Mouse (Mus musculus): ENCODE results near the gene Vapa. TPM values are rescaled to one million over a fixed set of nuclear protein-coding genes. Genes with fewer than 3 reads are reported as not detected.

The Vapa gene
- polyA plus RNA-seq, 1 experiment = 3.7 TPM

GRCm38 (mm10) chr17:65562761-65563160, 50.6 kb downstream of the Vapa start:
- TF ChIP-seq TAL1 (IDR thresholded peaks at IDR 0.05; ENCODE audit: low read length) (no peak), GATA1 (IDR thresholded peaks at IDR 0.05; ENCODE audit: low read length) (no peak)
- H3K4me1 ChIP-seq (ENCODE audit: control insufficient read depth) = peaks cover 14% of the 10 kb centered on the region

GRCm38 (mm10) chr17:65561361-65562015, 51.9 kb downstream of the Vapa start:
- no peaks in the 10 kb centered on the region for H3K36me3 ChIP-seq (ENCODE audit: control insufficient read depth)
- TF ChIP-seq TAL1 (IDR thresholded peaks at IDR 0.05; ENCODE audit: low read length) (no peak), GATA1 (IDR thresholded peaks at IDR 0.05; ENCODE audit: low read length) (no peak)
- H3K27me3 ChIP-seq (ENCODE audit: control insufficient read depth) = no peaks in the 10 kb centered on the region

More at GRCm38 (mm10) chr17:65562761-65563160, 50.6 kb downstream of the Vapa start:
- Histone ChIP-seq H3K36me3 (ENCODE audit: control insufficient read depth) (no peaks in the 10 kb centered on the region), H3K27me3 (ENCODE audit: control insufficient read depth) (no peaks in the 10 kb centered on the region), H3K4me3 (replicated peaks) (no peak overlapping the region), H3K9me3 (ENCODE audit: control insufficient read depth, low read length) (no peaks in the 10 kb centered on the region)

GRCm38 (mm10) chr17:65559273-65559672, 54.1 kb downstream of the Vapa start:
- no peak for TF ChIP-seq GATA1 (IDR thresholded peaks at IDR 0.05; ENCODE audit: low read length)
- H3K9me3 ChIP-seq (ENCODE audit: control insufficient read depth, low read length) = no peaks in the 10 kb centered on the region
- no peaks in the 10 kb centered on the region for H3K36me3 ChIP-seq (ENCODE audit: control insufficient read depth)
- peaks cover 32% of the 10 kb centered on the region for H3K4me1 ChIP-seq (ENCODE audit: control insufficient read depth)
- H3K27me3 ChIP-seq (ENCODE audit: control insufficient read depth) = no peaks in the 10 kb centered on the region
- H3K4me3 ChIP-seq (replicated peaks) = no peak overlapping the region

More at GRCm38 (mm10) chr17:65561361-65562015, 51.9 kb downstream of the Vapa start:
- no peaks in the 10 kb centered on the region for H3K9me3 ChIP-seq (ENCODE audit: control insufficient read depth, low read length)
- no peak overlapping the region for H3K4me3 ChIP-seq (replicated peaks)
- H3K4me1 ChIP-seq (ENCODE audit: control insufficient read depth) = peaks cover 27% of the 10 kb centered on the region

- Histone ChIP-seq H3K4me1 (ENCODE audit: control insufficient read depth) (peaks cover 32% of the 10 kb centered on the region), H3K9me3 (ENCODE audit: control insufficient read depth, low read length) (no peaks in the 10 kb centered on the region), H3K36me3 (ENCODE audit: control insufficient read depth) (no peaks in the 10 kb centered on the region), H3K27me3 (ENCODE audit: control insufficient read depth) (no peaks in the 10 kb centered on the region), H3K4me3 (replicated peaks) (no peak overlapping the region)
- no peak for TF ChIP-seq GATA1 (IDR thresholded peaks at IDR 0.05; ENCODE audit: low read length)
- TF ChIP-seq TAL1 (IDR thresholded peaks at IDR 0.05; ENCODE audit: low read length) = no peak
Measured at GRCm38 (mm10) chr17:65558788-65559187, 54.6 kb downstream of the Vapa start.

- Histone ChIP-seq H3K27me3 (ENCODE audit: control insufficient read depth) (no peaks in the 10 kb centered on the region), H3K4me3 (replicated peaks) (no peak overlapping the region), H3K9me3 (ENCODE audit: control insufficient read depth, low read length) (no peaks in the 10 kb centered on the region), H3K36me3 (ENCODE audit: control insufficient read depth) (no peaks in the 10 kb centered on the region), H3K4me1 (ENCODE audit: control insufficient read depth) (peaks cover 32% of the 10 kb centered on the region)
- no peak for TF ChIP-seq TAL1 (IDR thresholded peaks at IDR 0.05; ENCODE audit: low read length)
Measured at GRCm38 (mm10) chr17:65558217-65558616, 55.1 kb downstream of the Vapa start.

GRCm38 (mm10) chr17:65557212-65557611, 56.1 kb downstream of the Vapa start:
- Histone ChIP-seq H3K4me3 (replicated peaks) (peak overlapping the region; percentile 49), H3K27me3 (ENCODE audit: control insufficient read depth) (no peaks in the 10 kb centered on the region), H3K36me3 (ENCODE audit: control insufficient read depth) (no peaks in the 10 kb centered on the region), H3K9me3 (ENCODE audit: control insufficient read depth, low read length) (no peaks in the 10 kb centered on the region), H3K4me1 (ENCODE audit: control insufficient read depth) (peaks cover 32% of the 10 kb centered on the region)
- TF ChIP-seq GATA1 (IDR thresholded peaks at IDR 0.05; ENCODE audit: low read length) (no peak), TAL1 (IDR thresholded peaks at IDR 0.05; ENCODE audit: low read length) (peak; percentile 42; the same call in 1 of the 3 replicates)

- Histone ChIP-seq H3K36me3 (ENCODE audit: control insufficient read depth) (no peaks in the 10 kb centered on the region), H3K9me3 (ENCODE audit: control insufficient read depth, low read length) (no peaks in the 10 kb centered on the region), H3K4me3 (replicated peaks) (peak overlapping the region; percentile 49), H3K27me3 (ENCODE audit: control insufficient read depth) (no peaks in the 10 kb centered on the region), H3K4me1 (ENCODE audit: control insufficient read depth) (peaks cover 32% of the 10 kb centered on the region)
- TF ChIP-seq GATA1 (IDR thresholded peaks at IDR 0.05; ENCODE audit: low read length) (no peak), TAL1 (IDR thresholded peaks at IDR 0.05; ENCODE audit: low read length) (no peak)
Measured at GRCm38 (mm10) chr17:65556798-65557197, 56.6 kb downstream of the Vapa start.

- TF ChIP-seq TAL1 (IDR thresholded peaks at IDR 0.05; ENCODE audit: low read length) (no peak), GATA1 (IDR thresholded peaks at IDR 0.05; ENCODE audit: low read length) (no peak)
Measured at GRCm38 (mm10) chr17:65552426-65552997, 60.8 kb downstream of the Vapa start.

GRCm38 (mm10) chr17:65550357-65550756, 63.0 kb downstream of the Vapa start:
- no peaks in the 10 kb centered on the region for H3K36me3 ChIP-seq (ENCODE audit: control insufficient read depth)
- no peak overlapping the region for H3K4me3 ChIP-seq (replicated peaks)
- no peaks in the 10 kb centered on the region for H3K9me3 ChIP-seq (ENCODE audit: control insufficient read depth, low read length)
- H3K27me3 ChIP-seq (ENCODE audit: control insufficient read depth) = no peaks in the 10 kb centered on the region
- no peaks in the 10 kb centered on the region for H3K4me1 ChIP-seq (ENCODE audit: control insufficient read depth)
- TF ChIP-seq TAL1 (IDR thresholded peaks at IDR 0.05; ENCODE audit: low read length) (no peak), GATA1 (IDR thresholded peaks at IDR 0.05; ENCODE audit: low read length) (no peak)

More at GRCm38 (mm10) chr17:65552426-65552997, 60.8 kb downstream of the Vapa start:
- Histone ChIP-seq H3K9me3 (ENCODE audit: control insufficient read depth, low read length) (no peaks in the 10 kb centered on the region), H3K36me3 (ENCODE audit: control insufficient read depth) (no peaks in the 10 kb centered on the region), H3K27me3 (ENCODE audit: control insufficient read depth) (no peaks in the 10 kb centered on the region), H3K4me1 (ENCODE audit: control insufficient read depth) (peaks cover 15% of the 10 kb centered on the region), H3K4me3 (replicated peaks) (no peak overlapping the region)
